Mouse (Mus musculus) heart, embryonic 14.5 days (tissue): ENCODE measurements at regions not wholly inside any gene's neighbourhood (a gene's known extent, or its start where the extent isn't known, plus 50 kb on each side); places are given as distances from the start of the nearest gene placed in this dataset.

Experiments used
- ATAC-seq: fragments of 200-750 bp; cut with Nextera tagmentation; 2 replicates; pipeline ENCODE4 v1.8.0; 2017; ENCODE audit warnings: low read depth, moderate TSS enrichment; ENCODE audit not compliant: insufficient number of reproducible peaks, insufficient read depth, low FRiP score
- H3K27ac ChIP-seq, 2 experiments: fragments of 200-500 bp in 1 of 2; fragments of 300-500 bp in 1 of 2; sonication (generic) in 1 of 2; replicated peaks in 1 of 2; 2 replicates each; pipeline ENCODE4 v1.5.1; 2012 to 2014; ENCODE audit warnings: low read depth in 2 of 2, low read length in 2 of 2, control low read depth in 1 of 2, mild to moderate bottlenecking in 1 of 2, mixed read lengths in 1 of 2; ENCODE audit not compliant: control insufficient read depth in 1 of 2, insufficient read depth in 1 of 2
- H3K27me3 ChIP-seq: fragments of 300-500 bp; sonication (generic); 2 replicates; pipeline ENCODE4 v1.6.1; 2014; ENCODE audit warnings: mild to moderate bottlenecking, low read length, control low read depth; ENCODE audit not compliant: control insufficient read depth, insufficient read depth
- H3K36me3 ChIP-seq: fragments of 300-500 bp; sonication (generic); 2 replicates; pipeline ENCODE4 v1.6.1; 2014; ENCODE audit warnings: mild to moderate bottlenecking, control low read depth, low read length, mixed read lengths; ENCODE audit not compliant: control insufficient read depth, insufficient read depth
- H3K4me1 ChIP-seq, 2 experiments: fragments of 200-500 bp in 1 of 2; fragments of 300-500 bp in 1 of 2; sonication (generic) in 1 of 2; 2 replicates each; pipeline ENCODE4 v1.6.1; 2012 to 2014; ENCODE audit warnings: low read length in 2 of 2, control low read depth in 1 of 2, mixed read lengths in 1 of 2; ENCODE audit not compliant: control insufficient read depth in 2 of 2, insufficient read depth in 2 of 2
- H3K4me2 ChIP-seq: fragments of 300-500 bp; sonication (generic); 2 replicates; pipeline ENCODE4 v1.6.1; 2014; ENCODE audit warnings: mild to moderate bottlenecking, low read length
- H3K4me3 ChIP-seq, 2 experiments: fragments of 200-500 bp in 1 of 2; fragments of 300-500 bp in 1 of 2; sonication (generic) in 1 of 2; 2 replicates each; pipeline ENCODE4 v1.5.1; 2012 to 2014; ENCODE audit warnings: low read length in 2 of 2, mild to moderate bottlenecking in 2 of 2, control low read depth in 1 of 2, low read depth in 1 of 2, moderate library complexity in 1 of 2; ENCODE audit not compliant: control insufficient read depth in 1 of 2, insufficient read depth in 1 of 2
- H3K9ac ChIP-seq: fragments of 300-500 bp; sonication (generic); 2 replicates; pipeline ENCODE4 v1.6.1; 2014; ENCODE audit warnings: mild to moderate bottlenecking, low read length
- H3K9me3 ChIP-seq: fragments of 300-500 bp; sonication (generic); 2 replicates; pipeline ENCODE4 v1.6.1; 2016; ENCODE audit warnings: low read length, control low read depth; ENCODE audit not compliant: control insufficient read depth
- WGBS: fragments of 180-500 bp; shearing (Covaris S2); extraction: QIAGEN DNeasy Blood & Tissue Kit; methylation state at CpG from one replicate; pipeline ENCODE4 v1.1.7; 2014; 5-methylcytosine and 5-hydroxymethylcytosine counted together

DNA sequence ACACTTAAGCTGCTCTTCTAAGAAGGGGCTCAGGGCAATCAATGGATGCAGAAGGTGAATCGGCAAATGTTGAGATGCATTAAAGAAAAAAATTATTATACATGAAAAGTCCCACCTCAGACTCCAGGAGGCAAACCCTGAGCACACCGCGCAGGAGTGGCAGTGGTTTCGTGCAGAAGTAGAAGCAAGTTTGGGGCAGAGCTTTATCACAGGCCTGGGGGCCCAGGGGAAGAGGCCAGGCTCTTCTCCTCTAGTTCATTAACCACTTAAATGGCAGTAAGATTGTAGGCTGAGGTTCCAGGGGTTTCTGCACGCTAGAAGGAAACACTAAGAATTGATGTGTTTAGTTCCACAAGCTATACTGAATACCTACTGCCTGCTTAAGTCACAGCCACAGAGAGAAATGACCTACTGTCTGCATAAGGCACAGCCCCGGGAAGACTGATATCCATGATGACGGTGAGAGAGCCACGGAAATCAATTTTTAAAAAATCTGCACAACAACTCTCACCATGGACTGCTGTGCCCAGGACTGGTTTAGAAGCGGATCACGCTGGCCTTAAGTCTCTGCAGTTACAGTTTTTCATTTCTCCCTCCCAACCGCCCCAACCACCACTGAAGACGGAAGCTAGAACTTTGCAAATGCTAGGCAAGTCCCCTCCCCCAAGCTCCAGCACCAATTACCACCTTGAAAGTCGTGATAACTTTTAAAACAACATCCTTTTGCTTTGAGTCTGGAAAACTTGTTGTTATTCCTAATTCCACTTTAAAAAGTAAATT, 132.2 kb upstream of the Lef1 start:
- H3K4me2 ChIP-seq, result peak overlapping the region; percentile 45
- 36% methylated on average over 13 of the region's 13 CpGs for WGBS
- H3K9ac ChIP-seq, result no peak overlapping the region
- no peaks in the 10 kb centered on the region for H3K27me3 ChIP-seq
- peaks cover 14 to 23% of the 10 kb centered on the region in 2 experiments for H3K4me1 ChIP-seq
- no peak overlapping the region for H3K4me3 ChIP-seq
- no peak overlapping the region for H3K27ac ChIP-seq
- H3K36me3 ChIP-seq, result no peaks in the 10 kb centered on the region
- no peaks in the 10 kb centered on the region for H3K9me3 ChIP-seq
- ATAC-seq, result no peak

DNA sequence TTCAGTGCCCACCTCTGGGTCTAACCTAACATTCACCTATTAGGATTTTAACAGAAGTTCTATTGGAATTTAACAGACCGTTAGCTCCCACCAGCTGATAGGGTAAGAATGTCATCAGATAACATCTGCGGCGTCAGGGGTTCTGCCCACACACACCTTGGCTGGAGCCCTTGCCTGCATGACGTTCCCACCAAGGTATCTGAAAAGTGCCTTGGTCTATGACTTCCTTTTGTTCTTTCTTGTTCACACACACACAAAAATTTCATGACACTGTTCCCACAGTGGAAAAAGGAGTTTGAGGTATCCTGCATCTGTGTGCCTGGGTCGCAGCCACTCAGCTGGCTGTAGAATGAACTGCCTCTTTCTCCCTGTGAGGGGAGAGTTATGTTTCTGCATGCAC, 134.1 kb upstream of the Lef1 start:
- Histone ChIP-seq H3K9me3 (no peaks in the 10 kb centered on the region), H3K4me3 (no peak overlapping the region), H3K4me2 (no peak overlapping the region), H3K4me1 (peaks cover 16 to 23% of the 10 kb centered on the region in 2 experiments), H3K9ac (no peak overlapping the region), H3K36me3 (no peaks in the 10 kb centered on the region), H3K27ac (no peak overlapping the region), H3K27me3 (no peaks in the 10 kb centered on the region)
- ATAC-seq, result no peak
- WGBS, result 30% methylated on average over 5 of the region's 5 CpGs

DNA sequence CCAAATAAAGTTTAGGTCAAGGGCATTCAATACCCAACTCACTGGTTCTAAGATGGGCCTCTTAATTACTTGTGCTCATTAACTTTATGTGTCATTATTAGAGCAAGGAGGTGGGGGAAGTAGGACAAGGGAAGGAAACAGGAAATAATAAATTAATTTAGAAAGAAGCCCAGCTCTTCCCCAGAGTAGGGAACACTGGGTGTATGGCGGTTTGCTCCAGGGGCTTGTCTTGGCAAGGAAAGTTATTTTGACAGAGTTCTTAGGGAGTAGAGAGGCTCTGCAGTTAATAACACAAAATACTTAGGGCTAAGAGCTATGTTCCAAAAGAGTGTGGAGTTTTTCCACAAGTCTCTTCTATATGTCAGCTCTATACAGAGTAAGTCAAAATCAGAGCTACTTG, 135.0 kb upstream of the Lef1 start:
- Histone ChIP-seq H3K4me3 (no peak overlapping the region), H3K27me3 (no peaks in the 10 kb centered on the region), H3K9me3 (no peaks in the 10 kb centered on the region), H3K36me3 (no peaks in the 10 kb centered on the region), H3K27ac (no peak overlapping the region), H3K9ac (no peak overlapping the region), H3K4me1 (peaks cover 16 to 23% of the 10 kb centered on the region in 2 experiments), H3K4me2 (no peak overlapping the region)
- no peak for ATAC-seq
- 65% methylated on average over 1 of the region's 1 CpGs for WGBS

DNA sequence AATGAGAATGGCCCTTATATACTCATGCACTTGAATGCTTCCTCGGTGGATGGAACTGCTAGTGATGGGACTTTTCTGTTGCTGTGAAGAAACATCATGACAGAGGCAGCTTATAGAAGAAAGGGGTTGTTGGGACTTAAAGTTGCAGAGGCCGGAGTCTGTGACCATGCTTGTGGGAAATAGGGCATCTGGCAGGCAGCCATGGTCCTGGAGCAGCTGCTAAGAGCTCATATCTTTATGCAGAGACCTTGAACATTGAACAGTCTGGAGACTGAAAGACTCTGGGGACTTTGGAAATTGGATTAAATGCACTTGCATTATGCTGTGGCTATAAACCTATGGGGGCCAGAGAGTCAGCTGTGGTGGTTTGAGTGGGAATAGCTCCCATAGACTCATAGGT, 138.1 kb upstream of the Lef1 start:
- no peak overlapping the region for H3K4me3 ChIP-seq
- H3K9ac ChIP-seq, result no peak overlapping the region
- H3K36me3 ChIP-seq, result no peaks in the 10 kb centered on the region
- H3K4me2 ChIP-seq, result no peak overlapping the region
- no peak overlapping the region for H3K27ac ChIP-seq
- H3K9me3 ChIP-seq, result no peaks in the 10 kb centered on the region
- no peaks in the 10 kb centered on the region for H3K27me3 ChIP-seq
- H3K4me1 ChIP-seq, result peaks cover 5 to 6% of the 10 kb centered on the region in 2 experiments; a peak in 2 of 4 replicates
- 56% methylated on average over 2 of the region's 2 CpGs for WGBS
- no peak for ATAC-seq

DNA sequence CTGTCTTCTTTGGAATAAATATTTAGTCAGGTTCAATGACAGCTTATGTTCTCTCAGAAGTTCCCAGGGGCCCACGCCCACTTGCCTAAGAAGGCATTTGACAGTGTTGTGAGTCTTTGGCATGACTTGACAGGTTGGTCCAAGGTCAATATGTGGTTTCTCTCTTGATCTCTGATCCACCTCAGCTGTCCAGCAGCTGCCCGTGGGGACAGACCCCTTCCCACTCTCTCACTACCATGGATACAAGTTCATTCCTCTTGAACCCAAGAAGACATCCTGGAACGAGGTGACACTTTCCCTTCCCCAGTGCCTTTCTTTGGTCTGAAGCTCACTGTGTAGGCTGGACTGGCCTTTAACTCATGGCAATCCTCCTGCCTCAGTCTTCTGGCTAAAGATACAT, 145.0 kb upstream of the Lef1 start:
- H3K4me1 ChIP-seq, result peaks cover 4 to 5% of the 10 kb centered on the region in 2 experiments; a peak in 1 of 4 replicates
- H3K27ac ChIP-seq, result no peak overlapping the region
- H3K27me3 ChIP-seq, result no peaks in the 10 kb centered on the region
- no peaks in the 10 kb centered on the region for H3K9me3 ChIP-seq
- no peaks in the 10 kb centered on the region for H3K36me3 ChIP-seq
- ATAC-seq, result no peak
- H3K4me3 ChIP-seq, result no peak overlapping the region
- no peak overlapping the region for H3K9ac ChIP-seq
- 85% methylated on average over 3 of the region's 3 CpGs for WGBS
- no peak overlapping the region for H3K4me2 ChIP-seq

DNA sequence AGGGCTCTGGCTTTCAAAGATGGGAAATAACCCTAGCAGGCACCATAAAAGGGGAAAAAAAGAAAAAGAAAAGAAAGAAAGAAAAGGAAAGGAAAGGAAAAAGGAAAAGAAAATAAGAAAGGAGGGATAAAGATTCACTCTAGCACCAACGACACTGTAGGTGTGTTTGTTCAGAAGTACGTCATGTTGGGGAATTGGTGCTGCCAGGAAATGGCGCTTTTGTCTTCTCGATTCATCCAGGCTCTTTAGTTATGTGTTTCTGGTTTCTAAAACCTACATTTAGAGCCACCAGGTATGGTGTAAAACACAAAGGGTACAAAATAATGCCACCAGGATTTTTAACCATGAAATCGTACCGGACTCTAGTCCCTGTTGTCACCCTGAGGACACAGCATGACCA, 146.2 kb upstream of the Lef1 start:
- Histone ChIP-seq H3K4me3 (no peak overlapping the region), H3K4me2 (no peak overlapping the region), H3K9me3 (no peaks in the 10 kb centered on the region), H3K27me3 (no peaks in the 10 kb centered on the region), H3K4me1 (peaks cover 4 to 5% of the 10 kb centered on the region in 2 experiments; a peak in 1 of 4 replicates), H3K9ac (no peak overlapping the region), H3K27ac (no peak overlapping the region), H3K36me3 (no peaks in the 10 kb centered on the region)
- 89% methylated on average over 6 of the region's 6 CpGs for WGBS
- ATAC-seq, result no peak

DNA sequence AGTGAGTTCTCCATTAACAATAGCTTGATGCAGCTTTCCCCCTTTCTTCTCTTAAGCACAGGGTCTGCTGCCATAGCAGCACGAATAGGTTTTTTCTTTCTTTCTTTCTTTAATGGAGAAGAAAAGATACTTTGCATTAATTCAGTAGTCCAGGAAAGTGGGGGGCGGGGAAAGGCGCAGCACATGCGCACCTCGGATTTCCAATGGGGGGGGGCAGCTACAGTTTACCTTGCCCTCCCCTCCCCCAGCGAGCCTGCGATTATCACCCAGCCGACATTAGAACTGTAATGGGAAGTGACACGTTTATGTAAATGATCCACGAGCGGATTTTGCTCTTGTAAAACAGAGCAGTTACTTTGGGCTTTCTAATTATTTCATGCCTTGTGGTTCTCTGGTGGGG, 146.6 kb upstream of the Lef1 start:
- H3K4me3 ChIP-seq, result no peak overlapping the region
- peaks cover 4 to 5% of the 10 kb centered on the region in 2 experiments; a peak in 1 of 4 replicates for H3K4me1 ChIP-seq
- no peaks in the 10 kb centered on the region for H3K9me3 ChIP-seq
- H3K27me3 ChIP-seq, result no peaks in the 10 kb centered on the region
- no peaks in the 10 kb centered on the region for H3K36me3 ChIP-seq
- 48% methylated on average over 11 of the region's 11 CpGs for WGBS
- H3K27ac ChIP-seq, result no peak overlapping the region
- H3K4me2 ChIP-seq, result peak overlapping the region; percentile 5; the same call in 1 of the 2 replicates
- ATAC-seq, result no peak
- no peak overlapping the region for H3K9ac ChIP-seq
